ENCODE assay signal across 9 mouse cellular contexts in genomic region chr3:88422020-88422720, GRCm38 (mm10). TPM values are rescaled to one million over a fixed set of nuclear protein-coding genes. Genes with fewer than 3 reads are reported as not detected.
DNase-seq lines count a peak whose midpoint lies in the region; ATAC-seq and TF ChIP-seq lines count a peak whose summit lies in the region.
"Had no signal": no experiment of that assay in that cellular context is flagged by ENCODE, and none has a peak within 500 bp of the region (broad histone marks: within the 10 kb centered on the region; RNA-seq: fewer than 3 reads in every experiment).

No protein-coding gene starts in this region.

- H3K9ac ChIP-seq in heart, embryonic 13.5 days = peak overlapping the region; percentile 50; the same call in 1 of the 2 replicates
- no peak overlapping the region; the same call in 1 of the 2 replicates for H3K9ac ChIP-seq in heart, embryonic 11.5 days (ENCODE audit: low read depth, low read length)
- no peak overlapping the region for H3K9ac ChIP-seq in hindbrain, postnatal 0 days (replicated peaks; ENCODE audit: low read length)
- no peak overlapping the region for H3K9ac ChIP-seq in stomach, postnatal 0 days (ENCODE audit: low read length)

- WGBS in heart, embryonic 13.5 days = 34% methylated on average over 9 of the region's 9 CpGs
- 36% methylated on average over 9 of the region's 9 CpGs for WGBS in heart, embryonic 11.5 days (ENCODE audit: insufficient replicate concordance)
- WGBS in hindbrain, postnatal 0 days = 29% methylated on average over 9 of the region's 9 CpGs
- WGBS in stomach, postnatal 0 days = 22% methylated on average over 9 of the region's 9 CpGs

- H3K4me3 ChIP-seq in heart, embryonic 13.5 days = no peak overlapping the region
- no peak overlapping the region for H3K4me3 ChIP-seq in heart, embryonic 11.5 days (ENCODE audit: low read depth, low read length)
- 0 out of 2 replicates have a peak overlapping the region, but pooled peaks have one; percentile 12 for H3K4me3 ChIP-seq in brown adipose tissue, adult 24 weeks (ENCODE audit: insufficient read depth, low read depth, low read length)
- H3K4me3 ChIP-seq in hindbrain, postnatal 0 days (ENCODE audit: low read length) = no peak overlapping the region; the same call in 1 of the 2 replicates
- no peak overlapping the region for H3K4me3 ChIP-seq in stomach, postnatal 0 days (ENCODE audit: low read depth, low read length)

- intact Hi-C loops in heart, postnatal 25 days (cut with DNase I) = no loop called here

- DNase-seq in hindbrain, postnatal 0 days (ENCODE audit: low spot score) = peak; percentile 72
- peak; percentile 27 for DNase-seq in lung, postnatal 14 days
- peak; percentile 79 for DNase-seq in stomach, postnatal 0 days (ENCODE audit: low spot score)
- no peak for DNase-seq in heart, postnatal 25 days (ENCODE audit: low spot score)
- no peak for DNase-seq in layer of hippocampus, adult 9-11 months

- no peak for TF ChIP-seq EP300 in stomach, postnatal 0 days (optimal IDR thresholded peaks at IDR 0.05)

- no peak for ATAC-seq in heart, embryonic 13.5 days (ENCODE audit: extremely low read depth, insufficient number of reproducible peaks, low FRiP score, low TSS enrichment)
- ATAC-seq in heart, embryonic 11.5 days (replicated peaks; ENCODE audit: insufficient number of reproducible peaks, low FRiP score, low TSS enrichment) = no peak
- peak; percentile 11; the same call in 1 of the 2 replicates for ATAC-seq in hindbrain, postnatal 0 days
- peak; percentile 85 for ATAC-seq in stomach, postnatal 0 days (ENCODE audit: low FRiP score, low TSS enrichment)

- no peaks in the 10 kb centered on the region for H3K9me3 ChIP-seq in heart, embryonic 13.5 days
- no peaks in the 10 kb centered on the region for H3K9me3 ChIP-seq in heart, embryonic 11.5 days (replicated peaks; ENCODE audit: control insufficient read depth, low read length)
- H3K9me3 ChIP-seq in hindbrain, postnatal 0 days (ENCODE audit: low read length) = no peaks in the 10 kb centered on the region
- H3K9me3 ChIP-seq in stomach, postnatal 0 days (ENCODE audit: control insufficient read depth, low read length) = no peaks in the 10 kb centered on the region

- TF ChIP-seq CTCF in hindbrain, postnatal 0 days (IDR thresholded peaks at IDR 0.05; ENCODE audit: low read depth) = peak; percentile 13; the same call in 1 of the 2 replicates
- TF ChIP-seq CTCF in stomach, postnatal 0 days (IDR thresholded peaks at IDR 0.05; ENCODE audit: low read depth) = peak; percentile 62

- H3K4me1 ChIP-seq in heart, embryonic 13.5 days = peaks cover 23% of the 10 kb centered on the region
- peaks cover 14% of the 10 kb centered on the region for H3K4me1 ChIP-seq in heart, embryonic 11.5 days (ENCODE audit: control insufficient read depth, insufficient read depth, low read length)
- H3K4me1 ChIP-seq in brown adipose tissue, adult 24 weeks (ENCODE audit: control insufficient read depth, insufficient read depth, insufficient read length, low read length) = peaks cover 12% of the 10 kb centered on the region
- peaks cover 10% of the 10 kb centered on the region for H3K4me1 ChIP-seq in hindbrain, postnatal 0 days (ENCODE audit: insufficient read depth, low read length)
- H3K4me1 ChIP-seq in stomach, postnatal 0 days (replicated peaks; ENCODE audit: control insufficient read depth, insufficient read depth) = peaks cover 7% of the 10 kb centered on the region

- no peaks in the 10 kb centered on the region for H3K27me3 ChIP-seq in heart, embryonic 13.5 days (replicated peaks)
- no peaks in the 10 kb centered on the region for H3K27me3 ChIP-seq in heart, embryonic 11.5 days (ENCODE audit: control insufficient read depth, insufficient read depth, low read length)
- H3K27me3 ChIP-seq in hindbrain, postnatal 0 days (ENCODE audit: insufficient read depth, low read length) = no peaks in the 10 kb centered on the region
- no peaks in the 10 kb centered on the region for H3K27me3 ChIP-seq in stomach, postnatal 0 days (ENCODE audit: control insufficient read depth, insufficient read depth, low read length)

- H3K36me3 ChIP-seq in heart, embryonic 13.5 days = peaks cover 42% of the 10 kb centered on the region
- peaks cover 9% of the 10 kb centered on the region for H3K36me3 ChIP-seq in heart, embryonic 11.5 days (ENCODE audit: control insufficient read depth, insufficient read depth, low read length)
- peaks cover 23% of the 10 kb centered on the region; the same call in 1 of the 2 replicates for H3K36me3 ChIP-seq in hindbrain, postnatal 0 days (ENCODE audit: insufficient read depth, low read length)
- H3K36me3 ChIP-seq in stomach, postnatal 0 days (ENCODE audit: control insufficient read depth, insufficient read depth, low read length) = peaks cover 14% of the 10 kb centered on the region

- no peak overlapping the region for H3K27ac ChIP-seq in heart, embryonic 13.5 days (replicated peaks)
- H3K27ac ChIP-seq in heart, embryonic 11.5 days (ENCODE audit: low read depth, low read length) = no peak overlapping the region
- peak overlapping the region; percentile 78 for H3K27ac ChIP-seq in brown adipose tissue, adult 24 weeks (replicated peaks; ENCODE audit: low read depth, low read length)
- H3K27ac ChIP-seq in hindbrain, postnatal 0 days = peak overlapping the region; percentile 32; the same call in 1 of the 2 replicates
- peak overlapping the region; percentile 69 for H3K27ac ChIP-seq in stomach, postnatal 0 days (replicated peaks)

- H3K4me2 ChIP-seq in heart, embryonic 13.5 days = no peak overlapping the region
- H3K4me2 ChIP-seq in heart, embryonic 11.5 days = no peak overlapping the region
- H3K4me2 ChIP-seq in hindbrain, postnatal 0 days (ENCODE audit: low read depth, low read length) = peak overlapping the region; percentile 16; the same call in 1 of the 2 replicates
- no peak overlapping the region for H3K4me2 ChIP-seq in stomach, postnatal 0 days (replicated peaks; ENCODE audit: low read depth)

RNA-seq across cellular contexts. Expression of gene Slc25a44, which starts 2.8 kb away (rescaled TPM):
- 12.0 and 12.5 TPM in 2 replicates for polyA plus RNA-seq in heart, embryonic 13.5 days (2015; fragmentation: Nextera tagmentation; extraction: Ambion mirVana)
- polyA plus RNA-seq in heart, embryonic 11.5 days (2014; fragmentation: Nextera tagmentation; extraction: Ambion mirVana) = 14.8 and 15.6 TPM in 2 replicates
- 71.0 and 78.1 TPM in 2 replicates for polyA plus RNA-seq in brown adipose tissue, adult 24 weeks (2012; ENCODE audit: insufficient read depth, insufficient read length, missing spikeins)
- 68.3 and 68.6 TPM in 2 replicates for total RNA-seq in hindbrain, postnatal 0 days (2014; rRNA removed)
- polyA plus RNA-seq in hindbrain, postnatal 0 days (2015; fragmentation: Nextera tagmentation; extraction: Ambion mirVana) = 31.9 and 34.1 TPM in 2 replicates
- 9.7 and 9.8 TPM in 2 replicates for polyA plus RNA-seq in stomach, postnatal 0 days (2015; fragmentation: Nextera tagmentation; extraction: Ambion mirVana)
- total RNA-seq in heart, postnatal 25 days (2021) = 10 to 100 TPM; 11.2 to 13.2 TPM

RNA-seq across cellular contexts. Expression of gene Pmf1, which starts 12.0 kb away (rescaled TPM):
- 110 and 112 TPM in 2 replicates for polyA plus RNA-seq in heart, embryonic 13.5 days (2015; fragmentation: Nextera tagmentation; extraction: Ambion mirVana)
- 115 and 118 TPM in 2 replicates for polyA plus RNA-seq in heart, embryonic 11.5 days (2014; fragmentation: Nextera tagmentation; extraction: Ambion mirVana)
- polyA plus RNA-seq in brown adipose tissue, adult 24 weeks (2012; ENCODE audit: insufficient read depth, insufficient read length, missing spikeins) = 25.1 and 30.8 TPM in 2 replicates
- total RNA-seq in hindbrain, postnatal 0 days (2014; rRNA removed) = 39.4 and 60.4 TPM in 2 replicates
- polyA plus RNA-seq in hindbrain, postnatal 0 days (2015; fragmentation: Nextera tagmentation; extraction: Ambion mirVana) = 47.2 and 48.4 TPM in 2 replicates
- 55.6 and 58.1 TPM in 2 replicates for polyA plus RNA-seq in stomach, postnatal 0 days (2015; fragmentation: Nextera tagmentation; extraction: Ambion mirVana)
- total RNA-seq in heart, postnatal 25 days (2021) = 10 to 100 TPM; 19.1 to 20.5 TPM

RNA-seq across cellular contexts. Expression of gene Bglap, which starts 37.9 kb away (rescaled TPM):
- polyA plus RNA-seq in heart, embryonic 13.5 days (2015; fragmentation: Nextera tagmentation; extraction: Ambion mirVana) = not detected in 2 replicates
- not detected in 2 replicates for polyA plus RNA-seq in heart, embryonic 11.5 days (2014; fragmentation: Nextera tagmentation; extraction: Ambion mirVana)
- not detected in 2 replicates for polyA plus RNA-seq in brown adipose tissue, adult 24 weeks (2012; ENCODE audit: insufficient read depth, insufficient read length, missing spikeins)
- not detected in 2 replicates for total RNA-seq in hindbrain, postnatal 0 days (2014; rRNA removed)
- polyA plus RNA-seq in hindbrain, postnatal 0 days (2015; fragmentation: Nextera tagmentation; extraction: Ambion mirVana) = not detected in 2 replicates
- 0.64 TPM in 1 of 2 replicates, not detected in the other for polyA plus RNA-seq in stomach, postnatal 0 days (2015; fragmentation: Nextera tagmentation; extraction: Ambion mirVana)
- not detected for total RNA-seq in heart, postnatal 25 days (2021)
- polyA plus RNA-seq: gonadal fat pad, adult 2 months had no signal

RNA-seq across cellular contexts. Expression of gene Sema4a, which starts 38.8 kb away (rescaled TPM):
- polyA plus RNA-seq in heart, embryonic 13.5 days (2015; fragmentation: Nextera tagmentation; extraction: Ambion mirVana) = 1.3 and 1.7 TPM in 2 replicates
- polyA plus RNA-seq in heart, embryonic 11.5 days (2014; fragmentation: Nextera tagmentation; extraction: Ambion mirVana) = 0.80 and 0.92 TPM in 2 replicates
- 25.7 and 30.2 TPM in 2 replicates for polyA plus RNA-seq in brown adipose tissue, adult 24 weeks (2012; ENCODE audit: insufficient read depth, insufficient read length, missing spikeins)
- total RNA-seq in hindbrain, postnatal 0 days (2014; rRNA removed) = 39.4 and 45.2 TPM in 2 replicates
- 25.4 and 26.5 TPM in 2 replicates for polyA plus RNA-seq in hindbrain, postnatal 0 days (2015; fragmentation: Nextera tagmentation; extraction: Ambion mirVana)
- 27.9 and 32.7 TPM in 2 replicates for polyA plus RNA-seq in stomach, postnatal 0 days (2015; fragmentation: Nextera tagmentation; extraction: Ambion mirVana)
- total RNA-seq in heart, postnatal 25 days (2021) = 1 to 10 TPM; 1.9 to 3.7 TPM

RNA-seq across cellular contexts. Expression of gene Bglap2, which starts 43.7 kb away (rescaled TPM):
- polyA plus RNA-seq in heart, embryonic 13.5 days (2015; fragmentation: Nextera tagmentation; extraction: Ambion mirVana) = not detected in 2 replicates
- not detected in 2 replicates for polyA plus RNA-seq in heart, embryonic 11.5 days (2014; fragmentation: Nextera tagmentation; extraction: Ambion mirVana)
- polyA plus RNA-seq in brown adipose tissue, adult 24 weeks (2012; ENCODE audit: insufficient read depth, insufficient read length, missing spikeins) = not detected in 2 replicates
- total RNA-seq in hindbrain, postnatal 0 days (2014; rRNA removed) = not detected in 2 replicates
- polyA plus RNA-seq in hindbrain, postnatal 0 days (2015; fragmentation: Nextera tagmentation; extraction: Ambion mirVana) = not detected in 2 replicates
- 20.1 and 24.9 TPM in 2 replicates for polyA plus RNA-seq in stomach, postnatal 0 days (2015; fragmentation: Nextera tagmentation; extraction: Ambion mirVana)
- not detected for total RNA-seq in heart, postnatal 25 days (2021)
- polyA plus RNA-seq: gonadal fat pad, adult 2 months had no signal

Comparison
In these comparisons a context has a peak if more than half of its experiments do, and no peak if none do; other contexts are left out.
1. ATAC-seq: peak in hindbrain, postnatal 0 days (single experiment) and stomach, postnatal 0 days (single experiment); none in heart, embryonic 13.5 days (single experiment) and heart, embryonic 11.5 days (single experiment).
2. H3K27ac ChIP-seq: peak in brown adipose tissue, adult 24 weeks (single experiment), hindbrain, postnatal 0 days (single experiment) and stomach, postnatal 0 days (single experiment); none in heart, embryonic 13.5 days (single experiment) and heart, embryonic 11.5 days (single experiment).
3. DNase-seq: peak in hindbrain, postnatal 0 days (single experiment), lung, postnatal 14 days (single experiment) and stomach, postnatal 0 days (single experiment); none in heart, postnatal 25 days (single experiment) and layer of hippocampus, adult 9-11 months (single experiment).